Mouse (Mus musculus) heart, adult 2 months (tissue): ENCODE results near the gene Rnf17.
A peak's percentile ranks its signal among the peaks of the same experiment; 100 is the strongest.

ENCODE experiments used
- CTCF ChIP-seq: fragments of 200-600 bp; IDR thresholded peaks from 2 replicates; pipeline ENCODE4 v1.8.1; 2022; ENCODE audit warnings: antibody characterized with exemption, mild to moderate bottlenecking, moderate library complexity
- POLR2A ChIP-seq: fragments of 200-500 bp; IDR thresholded peaks from 2 replicates; pipeline ENCODE4 v1.6.1; 2011; ENCODE audit warnings: mild to moderate bottlenecking, low read depth, low read length, control low read depth; ENCODE audit not compliant: insufficient read depth

DNA sequence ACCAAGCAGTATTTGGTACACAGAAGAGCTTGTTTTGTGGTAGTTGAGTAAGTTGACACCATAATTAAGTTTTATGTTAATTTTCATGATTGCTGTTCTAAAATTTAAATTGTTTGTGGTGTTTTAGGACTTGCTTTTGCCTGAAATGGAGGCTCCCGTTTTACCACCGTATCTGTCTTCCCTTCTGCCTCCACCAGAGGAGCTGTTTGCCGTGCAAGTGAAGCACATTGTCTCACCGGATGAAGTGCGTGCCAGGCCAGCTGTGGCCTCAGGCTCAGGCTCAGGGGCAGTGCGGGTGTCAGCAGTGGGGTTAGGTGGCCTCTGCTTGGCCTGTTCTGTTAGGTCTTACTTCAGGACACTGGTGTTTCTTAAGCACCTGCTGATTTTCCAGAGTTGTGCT is 109.7 kb downstream of the Rnf17 start:
- TF ChIP-seq POLR2A (no peak), CTCF (peak; percentile 25; the same call in 1 of the 2 replicates)
